Mouse (Mus musculus) liver, postnatal 0 days (tissue): ENCODE data around the gene Zfp39.

ENCODE experiments used
- CTCF ChIP-seq: sonication (generic); IDR thresholded peaks from 2 replicates; pipeline ENCODE4 v1.5.1; 2016; ENCODE audit warnings: antibody characterized with exemption, low read depth
- EP300 ChIP-seq: IDR thresholded peaks from 2 replicates; pipeline ENCODE4 v1.6.1; 2016; ENCODE audit warnings: antibody characterized with exemption, low read depth, mild to moderate bottlenecking

DNA sequence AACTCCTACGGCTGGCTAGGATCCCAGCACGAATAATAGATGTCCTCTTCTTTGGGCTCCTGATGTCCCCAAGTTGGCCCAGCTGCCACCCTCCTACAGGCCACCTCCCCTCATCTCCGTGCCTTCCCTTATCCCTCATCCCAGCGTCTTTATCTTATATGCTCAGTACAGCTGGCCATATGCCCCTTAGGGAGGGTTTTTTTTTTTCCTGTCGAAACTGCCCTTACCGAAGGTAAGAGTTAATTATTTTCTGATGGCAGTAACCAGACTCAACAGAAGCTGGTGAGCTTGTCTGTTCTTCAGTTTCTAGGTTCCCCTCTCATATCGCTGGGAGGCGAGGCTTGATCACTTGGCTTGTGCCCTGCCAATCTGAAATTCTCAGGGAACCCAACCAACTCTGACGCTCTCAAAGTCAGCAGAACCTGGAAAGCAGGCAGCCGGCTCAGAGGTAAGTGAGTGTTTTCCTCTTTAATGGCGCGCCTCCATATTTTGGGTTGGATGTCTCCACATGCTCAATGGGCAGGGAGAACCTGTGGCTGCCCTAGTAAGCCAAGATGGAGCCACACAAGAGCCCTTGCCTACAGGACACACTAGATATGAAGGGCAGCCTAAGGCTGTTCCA is 13.8 kb upstream of the Zfp39 start, which contains the start of gene Btnl10:
- TF ChIP-seq CTCF (0 out of 2 replicates have a peak, but pooled peaks have one; percentile 3), EP300 (peak; percentile 94)
